Comparison of ENCODE assay signal across 11 mouse cellular contexts in genomic region chr5:136327736-136328135, GRCm38 (mm10).
DNase-seq lines count a peak whose midpoint lies in the region; TF ChIP-seq lines count a peak whose summit lies in the region.
"Had no signal": no experiment of that assay in that cellular context is flagged by ENCODE, and none has a peak within 500 bp of the region (broad histone marks: within the 10 kb centered on the region; RNA-seq: fewer than 3 reads in every experiment).

No protein-coding gene starts in this region.

- peak; percentile 39 for TF ChIP-seq CTCF in left cerebral cortex, adult 2 months (IDR thresholded peaks at IDR 0.05)
- peak; percentile 36; the same call in 1 of the 2 replicates for TF ChIP-seq CTCF in bone marrow, adult 2 months (IDR thresholded peaks at IDR 0.05; ENCODE audit: control insufficient read depth, insufficient read depth, low read length)

- no peak overlapping the region for H3K27ac ChIP-seq in left cerebral cortex, adult 2 months
- no peak overlapping the region for H3K27ac ChIP-seq in bone marrow, adult 2 months (ENCODE audit: control insufficient read depth, insufficient read depth, low read depth, low read length, poor library complexity)
- H3K27ac ChIP-seq: forebrain, embryonic 15.5 days; midbrain, embryonic 13.5 days had no signal

- DNase-seq in left cerebral cortex, adult 2 months (ENCODE audit: extremely low spot score in 1 of 2, low spot score in 2 of 2): no peak
- DNase-seq in left cerebral cortex, postnatal 25 days (ENCODE audit: low spot score in 2 of 2): no peak
- DNase-seq in 3T3-L1 (ENCODE audit: low read depth, low spot score) (peak; percentile 16), 416B (ENCODE audit: low read depth) (peak; percentile 45)
- DNase-seq in spleen, postnatal 36 days (ENCODE audit: low spot score in 2 of 2): no peak
- no peak for DNase-seq in adrenal gland, adult 18-20 months (ENCODE audit: low spot score in 2 of 2)
- DNase-seq: gastrocnemius, postnatal 25 days; kidney, postnatal 25 days had no signal

- intact Hi-C loops in left cerebral cortex, adult 2 months (cut with DNase I): no loop called here
- intact Hi-C loops in left cerebral cortex, postnatal 25 days (cut with DNase I): no loop called here

- H3K4me1 ChIP-seq in bone marrow, adult 2 months (ENCODE audit: control insufficient read depth, insufficient read depth, low read length): no peaks in the 10 kb centered on the region
- H3K4me1 ChIP-seq: forebrain, embryonic 15.5 days; midbrain, embryonic 13.5 days had no signal

- WGBS in bone marrow, adult 2 months: 86% methylated on average over 2 of the region's 2 CpGs

- TF ChIP-seq POLR2A in bone marrow, adult 2 months (IDR thresholded peaks at IDR 0.05; ENCODE audit: borderline replicate concordance, control insufficient read depth, low read depth, low read length): no peak

- H3K4me3 ChIP-seq in left cerebral cortex, adult 2 months: no peak overlapping the region
- H3K4me3 ChIP-seq in bone marrow, adult 2 months (replicated peaks; ENCODE audit: control insufficient read depth, low read depth, low read length): no peak overlapping the region
- H3K4me3 ChIP-seq: forebrain, embryonic 15.5 days; midbrain, embryonic 13.5 days had no signal

Comparison
In these comparisons a context has a peak if more than half of its experiments do, and no peak if none do; other contexts are left out.
1. DNase-seq: peak in 3T3-L1 (single experiment) and 416B (single experiment); none in left cerebral cortex, adult 2 months (0 of 2), left cerebral cortex, postnatal 25 days (0 of 2), spleen, postnatal 36 days (0 of 2) and adrenal gland, adult 18-20 months (0 of 2).